Mouse (Mus musculus): Measurements from ENCODE around the gene Rcl1. TPM values are rescaled to one million over a fixed set of nuclear protein-coding genes. Genes with fewer than 3 reads are reported as not detected.

The Rcl1 gene
- total RNA-seq (2014; rRNA removed; ENCODE audit: low replicate concordance) (2.3 and 9.0 TPM in 2 replicates), polyA plus RNA-seq (2015; fragmentation: Nextera tagmentation; extraction: Ambion mirVana) (9.6 and 9.9 TPM in 2 replicates)

DNA sequence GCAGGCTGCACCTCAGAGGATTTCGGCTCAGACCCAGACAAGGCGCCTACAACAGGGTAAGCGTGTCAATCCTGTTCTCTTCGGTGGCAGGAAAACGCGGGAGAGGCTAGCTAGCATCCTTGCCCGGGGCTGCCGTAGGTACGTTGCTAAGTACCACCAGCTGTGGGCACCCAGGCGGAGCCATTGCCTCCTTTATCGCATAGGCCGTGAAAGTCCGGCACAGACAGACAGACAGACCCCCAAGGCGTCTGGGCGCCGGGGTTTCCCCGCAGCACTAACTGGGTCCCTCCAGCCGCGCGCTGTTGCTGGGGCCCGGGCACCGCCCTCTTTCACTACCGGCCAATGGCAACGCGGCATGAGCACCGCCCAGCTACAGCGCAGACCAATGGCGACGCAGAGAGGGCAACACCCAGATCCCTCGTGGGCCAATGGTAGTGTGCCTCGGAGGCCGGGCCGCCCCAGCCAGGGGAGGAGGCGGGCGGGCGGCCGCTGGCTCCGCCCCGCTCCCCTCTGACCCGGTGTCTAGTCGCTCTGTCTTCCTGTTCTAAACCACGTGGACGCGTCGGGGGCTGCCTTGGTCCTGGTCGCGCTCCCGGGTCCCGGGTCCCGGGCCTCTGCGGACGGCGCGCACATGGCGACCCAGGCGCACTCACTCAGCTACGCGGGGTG, at the start of gene Rcl1:
Gene Rcl1 (plus strand): TSS at position 502 of the 669 bp plus-strand sequence.
- DNase-seq (ENCODE audit: low spot score): peak; percentile 98
- H3K27me3 ChIP-seq (ENCODE audit: control insufficient read depth, insufficient read depth, low read length): no peaks in the 10 kb centered on the region
- peak within 1 kb of the TSS; percentile 75 for H3K9ac ChIP-seq (replicated peaks; ENCODE audit: low read depth, low read length)
- WGBS: under 1% methylated on average over 58 of the region's 58 CpGs
- no peaks in the 10 kb centered on the region for H3K9me3 ChIP-seq (replicated peaks; ENCODE audit: control insufficient read depth, low read length)
- TF ChIP-seq CTCF (IDR thresholded peaks at IDR 0.05; ENCODE audit: low read depth) (no peak), EP300 (IDR thresholded peaks at IDR 0.05; ENCODE audit: low read depth) (no peak)
- no peaks in the 10 kb centered on the region for H3K36me3 ChIP-seq (replicated peaks; ENCODE audit: control insufficient read depth, insufficient read depth, low read length)
- H3K4me1 ChIP-seq (ENCODE audit: control insufficient read depth, insufficient read depth): peaks cover 11% of the 10 kb centered on the region; the same call in 1 of the 2 replicates
- H3K4me2 ChIP-seq (ENCODE audit: low read depth, low read length): peak within 1 kb of the TSS; percentile 96
- peak within 1 kb of the TSS; percentile 90 for H3K4me3 ChIP-seq (ENCODE audit: low read depth, low read length)
- peak within 1 kb of the TSS; percentile 53 for H3K27ac ChIP-seq (ENCODE audit: low read depth)
- peak; percentile 100 for ATAC-seq (ENCODE audit: insufficient read depth, low read depth)

DNA sequence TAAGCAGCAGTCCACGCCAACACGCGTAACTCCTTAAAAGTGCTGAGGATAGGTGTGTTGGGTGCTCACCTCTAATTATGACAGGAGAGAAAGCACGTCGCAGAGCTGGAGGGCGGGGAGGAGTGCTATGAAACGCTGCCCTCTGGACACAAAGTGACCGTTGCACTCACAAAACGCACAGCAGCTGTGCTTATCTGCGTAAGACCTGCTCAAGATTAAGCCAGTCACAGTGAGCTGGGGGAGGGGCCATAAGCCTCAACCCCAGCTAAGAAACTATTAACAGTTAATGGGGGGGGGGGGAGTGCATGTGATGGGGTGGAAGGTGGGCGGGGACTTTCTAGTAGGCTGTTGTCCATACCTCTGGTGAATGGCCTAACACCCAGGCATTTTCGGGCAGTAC, 48.4 kb upstream of the Rcl1 start:
- Histone ChIP-seq H3K27me3 (ENCODE audit: control insufficient read depth, insufficient read depth, low read length) (no peaks in the 10 kb centered on the region), H3K27ac (ENCODE audit: low read depth) (no peak overlapping the region), H3K9me3 (replicated peaks; ENCODE audit: control insufficient read depth, low read length) (no peaks in the 10 kb centered on the region), H3K4me3 (ENCODE audit: low read depth, low read length) (no peak overlapping the region), H3K4me2 (ENCODE audit: low read depth, low read length) (no peak overlapping the region), H3K9ac (replicated peaks; ENCODE audit: low read depth, low read length) (no peak overlapping the region), H3K36me3 (replicated peaks; ENCODE audit: control insufficient read depth, insufficient read depth, low read length) (no peaks in the 10 kb centered on the region), H3K4me1 (ENCODE audit: control insufficient read depth, insufficient read depth) (0 out of 2 replicates have a peak, but pooled peaks cover 7% of the 10 kb centered on the region)
- WGBS: 71% methylated on average over 12 of the region's 12 CpGs
- DNase-seq (ENCODE audit: low spot score): no peak
- TF ChIP-seq EP300 (IDR thresholded peaks at IDR 0.05; ENCODE audit: low read depth): no peak
- TF ChIP-seq CTCF (IDR thresholded peaks at IDR 0.05; ENCODE audit: low read depth): no peak
- ATAC-seq (ENCODE audit: insufficient read depth, low read depth): no peak

DNA sequence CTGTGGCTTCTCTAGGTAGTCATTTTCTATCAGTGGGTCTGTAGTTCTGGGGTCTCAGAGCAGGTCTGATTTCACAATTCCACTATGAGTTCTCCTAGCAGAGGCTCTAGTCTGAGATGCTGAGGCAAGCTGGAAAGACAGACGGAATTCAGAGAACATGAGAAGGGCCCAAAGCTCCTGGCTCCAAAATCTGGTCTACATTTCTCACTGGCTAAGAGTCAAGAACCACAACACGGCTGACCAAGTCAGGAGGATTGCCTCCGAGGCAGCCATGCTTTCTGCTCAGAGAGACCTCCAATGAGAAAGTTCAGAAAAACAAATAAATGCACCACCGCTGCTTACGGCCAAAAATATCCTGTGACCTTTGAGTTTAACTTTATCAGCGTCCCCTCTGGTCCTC, 46.6 kb upstream of the Rcl1 start:
- Histone ChIP-seq H3K4me1 (ENCODE audit: control insufficient read depth, insufficient read depth) (0 out of 2 replicates have a peak, but pooled peaks cover 4% of the 10 kb centered on the region), H3K27ac (ENCODE audit: low read depth) (no peak overlapping the region), H3K27me3 (ENCODE audit: control insufficient read depth, insufficient read depth, low read length) (no peaks in the 10 kb centered on the region), H3K4me2 (ENCODE audit: low read depth, low read length) (no peak overlapping the region), H3K9ac (replicated peaks; ENCODE audit: low read depth, low read length) (no peak overlapping the region), H3K4me3 (ENCODE audit: low read depth, low read length) (no peak overlapping the region), H3K9me3 (replicated peaks; ENCODE audit: control insufficient read depth, low read length) (no peaks in the 10 kb centered on the region), H3K36me3 (replicated peaks; ENCODE audit: control insufficient read depth, insufficient read depth, low read length) (no peaks in the 10 kb centered on the region)
- ATAC-seq (ENCODE audit: insufficient read depth, low read depth) (no peak), DNase-seq (ENCODE audit: low spot score) (no peak)
- 68% methylated on average over 6 of the region's 6 CpGs for WGBS
- TF ChIP-seq CTCF (IDR thresholded peaks at IDR 0.05; ENCODE audit: low read depth): no peak
- TF ChIP-seq EP300 (IDR thresholded peaks at IDR 0.05; ENCODE audit: low read depth): no peak

DNA sequence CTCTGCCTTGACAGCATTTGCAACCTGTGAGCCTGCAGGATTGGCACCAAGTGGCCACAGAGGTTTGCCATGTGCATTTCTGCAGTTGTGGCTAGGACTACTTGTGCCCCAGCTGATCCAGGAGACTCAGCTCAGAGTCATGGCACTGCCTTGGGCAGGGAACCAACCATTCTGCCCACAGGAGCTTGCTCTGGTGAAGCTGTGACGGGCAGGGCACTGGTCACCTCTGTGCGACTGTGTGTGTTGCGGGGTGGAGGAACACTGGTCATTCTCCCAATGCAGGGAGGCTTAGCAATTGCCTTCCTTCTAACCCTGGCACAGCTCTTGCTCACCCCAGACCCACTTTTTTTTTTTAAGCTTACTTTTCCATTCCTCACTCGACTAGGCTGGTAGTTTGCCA, 45.7 kb upstream of the Rcl1 start:
- Histone ChIP-seq H3K27ac (ENCODE audit: low read depth) (no peak overlapping the region), H3K4me1 (ENCODE audit: control insufficient read depth, insufficient read depth) (no peaks in the 10 kb centered on the region), H3K4me2 (ENCODE audit: low read depth, low read length) (no peak overlapping the region), H3K36me3 (replicated peaks; ENCODE audit: control insufficient read depth, insufficient read depth, low read length) (no peaks in the 10 kb centered on the region), H3K9me3 (replicated peaks; ENCODE audit: control insufficient read depth, low read length) (no peaks in the 10 kb centered on the region), H3K9ac (replicated peaks; ENCODE audit: low read depth, low read length) (no peak overlapping the region), H3K4me3 (ENCODE audit: low read depth, low read length) (no peak overlapping the region), H3K27me3 (ENCODE audit: control insufficient read depth, insufficient read depth, low read length) (no peaks in the 10 kb centered on the region)
- ATAC-seq (ENCODE audit: insufficient read depth, low read depth) (no peak), DNase-seq (ENCODE audit: low spot score) (no peak)
- no peak for TF ChIP-seq CTCF (IDR thresholded peaks at IDR 0.05; ENCODE audit: low read depth)
- no peak for TF ChIP-seq EP300 (IDR thresholded peaks at IDR 0.05; ENCODE audit: low read depth)
- WGBS: 89% methylated on average over 4 of the region's 4 CpGs

DNA sequence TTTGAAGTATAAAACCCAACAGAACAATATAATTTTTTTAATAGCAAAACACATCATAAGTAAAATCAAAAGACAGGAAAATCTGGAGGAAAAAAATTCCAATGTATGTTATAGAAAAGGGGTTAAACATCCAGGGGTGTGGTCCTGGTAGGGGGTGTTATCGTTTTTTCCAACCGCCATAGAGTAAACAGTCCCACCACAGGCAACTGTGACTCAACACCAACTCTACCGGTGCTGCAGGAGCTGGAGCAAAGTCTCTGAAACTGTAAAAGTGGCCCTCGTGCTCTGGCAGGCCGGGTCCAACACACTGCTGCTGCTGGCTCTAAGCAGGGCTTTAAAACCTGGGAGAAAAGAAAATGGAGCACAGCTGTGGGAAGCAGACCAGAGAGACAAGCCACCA, 42.4 kb upstream of the Rcl1 start:
- H3K9ac ChIP-seq (replicated peaks; ENCODE audit: low read depth, low read length): no peak overlapping the region
- 89% methylated on average over 5 of the region's 5 CpGs for WGBS

More for the DNA sequence above, 42.4 kb upstream of the Rcl1 start:
- H3K27me3 ChIP-seq (ENCODE audit: control insufficient read depth, insufficient read depth, low read length): no peaks in the 10 kb centered on the region
- no peak overlapping the region for H3K4me3 ChIP-seq (ENCODE audit: low read depth, low read length)
- no peak for DNase-seq (ENCODE audit: low spot score)
- H3K4me1 ChIP-seq (ENCODE audit: control insufficient read depth, insufficient read depth): no peaks in the 10 kb centered on the region
- H3K4me2 ChIP-seq (ENCODE audit: low read depth, low read length): no peak overlapping the region
- no peaks in the 10 kb centered on the region for H3K36me3 ChIP-seq (replicated peaks; ENCODE audit: control insufficient read depth, insufficient read depth, low read length)
- TF ChIP-seq CTCF (IDR thresholded peaks at IDR 0.05; ENCODE audit: low read depth) (no peak), EP300 (IDR thresholded peaks at IDR 0.05; ENCODE audit: low read depth) (no peak)
- no peak for ATAC-seq (ENCODE audit: insufficient read depth, low read depth)
- H3K9me3 ChIP-seq (replicated peaks; ENCODE audit: control insufficient read depth, low read length): no peaks in the 10 kb centered on the region
- H3K27ac ChIP-seq (ENCODE audit: low read depth): no peak overlapping the region
